Mouse (Mus musculus): ENCODE measurements around the gene Rdh16.

DNA sequence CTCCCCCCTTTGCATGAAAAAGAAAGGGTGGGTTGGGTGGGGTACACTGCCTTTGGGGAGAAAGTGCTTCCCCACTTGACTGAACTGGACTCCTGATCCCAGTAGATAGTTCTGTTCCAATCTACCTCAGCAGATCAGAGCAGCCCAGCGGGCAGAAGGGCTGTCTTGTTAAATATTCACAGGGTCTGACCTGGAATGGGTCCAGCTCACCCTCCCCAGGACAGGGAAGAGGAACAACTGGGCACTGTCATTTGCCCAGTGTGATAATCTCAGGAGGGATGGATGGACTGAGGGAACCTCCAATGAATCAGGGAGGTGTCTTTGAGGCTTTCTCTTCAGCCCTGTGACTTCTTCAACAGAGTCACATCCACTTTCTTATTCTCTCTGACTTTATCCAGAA is 47.1 kb downstream of the Rdh16 start:
- TF ChIP-seq EP300 (optimal IDR thresholded peaks at IDR 0.05) (no peak), CTCF (IDR thresholded peaks at IDR 0.05; ENCODE audit: low read depth) (no peak)
